Mouse (Mus musculus): ENCODE results near the gene Ggta1.

DNA sequence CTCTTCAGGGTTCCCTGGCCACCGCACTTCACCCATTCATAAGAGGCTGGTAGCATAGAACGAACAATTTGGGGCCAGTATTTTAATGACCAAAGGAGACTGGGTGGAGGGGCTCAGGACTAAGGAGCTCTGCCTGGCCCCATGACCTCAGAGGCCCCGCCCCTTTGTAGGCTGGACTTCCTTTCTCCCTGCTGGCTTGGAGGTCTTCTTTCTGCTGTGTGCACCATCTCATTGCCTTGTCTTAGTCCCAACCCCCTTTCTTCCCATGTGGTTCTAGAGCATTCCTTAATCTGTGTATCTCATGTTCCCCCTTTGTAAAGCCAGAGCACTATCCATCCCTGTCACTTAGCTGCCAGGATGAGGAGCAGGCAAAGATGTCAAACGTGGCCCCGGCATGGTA is 16.7 kb downstream of the Ggta1 start:
- TF ChIP-seq POLR2A (IDR thresholded peaks at IDR 0.05; ENCODE audit: insufficient read depth, low read depth, low read length) = no peak
- TF ChIP-seq CTCF (IDR thresholded peaks at IDR 0.05; ENCODE audit: insufficient read depth, low read depth, low read length) = no peak
